Mouse (Mus musculus) lung, postnatal 4 days (tissue): ENCODE results near the gene Rcn3.
"Not testable (repeated sequence)": the region's sequence is repeated elsewhere in the genome, so short reads cannot be mapped to it uniquely, and the experiment has no call there.

Source experiments
- DNase-seq, 2 experiments: peaks; one replicate each; pipeline ENCODE4 v3.0.0; 2021

Gene Rcn3

GRCm38 (mm10) chr7:45124224-45125143 lies 32.5 kb upstream of the Rcn3 start, which contains the start of gene Rps11:
Gene Rps11, minus strand, starts transcription at chr7:45124439.
- DNase-seq = peak; percentile 99

- peak; percentile 40 to 52 for DNase-seq
Observed at GRCm38 (mm10) chr7:45123186-45123570, 31.2 kb upstream of the Rcn3 start.

GRCm38 (mm10) chr7:45122561-45123185 lies 30.7 kb upstream of the Rcn3 start:
- no peak for DNase-seq

- DNase-seq = no peak
Observed at GRCm38 (mm10) chr7:45121966-45122365, 29.9 kb upstream of the Rcn3 start.

GRCm38 (mm10) chr7:45121404-45121803 lies 29.4 kb upstream of the Rcn3 start:
- DNase-seq = peak; percentile 82 to 90

- no peak for DNase-seq
Observed at GRCm38 (mm10) chr7:45119780-45120709, 28.0 kb upstream of the Rcn3 start.

- no peak for DNase-seq
Observed at GRCm38 (mm10) chr7:45118336-45118735, 26.3 kb upstream of the Rcn3 start.

GRCm38 (mm10) chr7:45117566-45117965 lies 25.5 kb upstream of the Rcn3 start:
- no peak for DNase-seq

GRCm38 (mm10) chr7:45113476-45113875 lies 21.5 kb upstream of the Rcn3 start:
- DNase-seq = no peak

GRCm38 (mm10) chr7:45112529-45112928 lies 20.5 kb upstream of the Rcn3 start:
- no peak for DNase-seq

- DNase-seq = no peak
Observed at GRCm38 (mm10) chr7:45111940-45112339, 19.9 kb upstream of the Rcn3 start.

GRCm38 (mm10) chr7:45110089-45110488 lies 18.1 kb upstream of the Rcn3 start:
- not testable (repeated sequence) for DNase-seq

GRCm38 (mm10) chr7:45107052-45107645 lies 15.1 kb upstream of the Rcn3 start:
- DNase-seq = no peak

GRCm38 (mm10) chr7:45106441-45106840 lies 14.4 kb upstream of the Rcn3 start:
- no peak for DNase-seq

- no peak for DNase-seq
Observed at GRCm38 (mm10) chr7:45105491-45105890, 13.5 kb upstream of the Rcn3 start.

GRCm38 (mm10) chr7:45104941-45105340 lies 12.9 kb upstream of the Rcn3 start:
- no peak for DNase-seq

- peak; percentile 93 to 96 for DNase-seq
Observed at GRCm38 (mm10) chr7:45103652-45104180, 11.7 kb upstream of the Rcn3 start, which contains the start of gene Fcgrt. Gene Fcgrt, minus strand, starts transcription at chr7:45103851.

- DNase-seq = peak in 1 of 2 experiments; percentile 40
Observed at GRCm38 (mm10) chr7:45102940-45103585, 11.0 kb upstream of the Rcn3 start.

- no peak for DNase-seq
Observed at GRCm38 (mm10) chr7:45102441-45102840, 10.4 kb upstream of the Rcn3 start.

GRCm38 (mm10) chr7:45100046-45100445 lies 8.0 kb upstream of the Rcn3 start:
- DNase-seq = no peak

GRCm38 (mm10) chr7:45098541-45099240 lies 6.7 kb upstream of the Rcn3 start:
- peak in 1 of 2 experiments; percentile 44 for DNase-seq
